Mouse (Mus musculus) stomach, postnatal 0 days (tissue): ENCODE measurements around the gene Elmod1.
A peak's percentile ranks its signal among the peaks of the same experiment; 100 is the strongest.

ENCODE experiments used
- CTCF ChIP-seq: IDR thresholded peaks from 2 replicates; pipeline ENCODE4 v1.5.1; 2016; ENCODE audit warnings: antibody characterized with exemption, low read depth, mild to moderate bottlenecking, moderate library complexity
- EP300 ChIP-seq: optimal IDR thresholded peaks from 2 replicates; pipeline ENCODE3; 2016; ENCODE audit warnings: antibody characterized with exemption

GRCm38 (mm10) chr9:53975122-53975518 lies at the start of gene Elmod1:
- peak; percentile 59 for TF ChIP-seq CTCF
- no peak for TF ChIP-seq EP300
